Mouse (Mus musculus) cerebellum, adult 2 months (tissue): ENCODE results near the gene Batf2. TPM values are rescaled to one million over a fixed set of nuclear protein-coding genes. Genes with fewer than 3 reads are reported as not detected.

Source experiments
- DNase-seq, 2 experiments: peaks; one replicate each; pipeline ENCODE4 v3.0.0; 2021
- H3K27ac ChIP-seq: fragments of 200-500 bp; 2 replicates; pipeline ENCODE4 v1.5.1; 2012; ENCODE audit warnings: low read length, control low read depth, inconsistent platforms; ENCODE audit not compliant: insufficient read depth
- H3K27me3 ChIP-seq: fragments of 200-500 bp; 2 replicates; pipeline ENCODE4 v1.6.1; 2012; ENCODE audit warnings: inconsistent platforms, mild to moderate bottlenecking, low read length, moderate library complexity; ENCODE audit not compliant: control insufficient read depth, insufficient read depth
- H3K4me1 ChIP-seq: fragments of 200-500 bp; 2 replicates; pipeline ENCODE4 v1.6.1; 2011; ENCODE audit warnings: low read length; ENCODE audit not compliant: control insufficient read depth, insufficient read depth
- H3K4me3 ChIP-seq: fragments of 200-500 bp; replicated peaks from 2 replicates; pipeline ENCODE3; 2011; ENCODE audit warnings: mild to moderate bottlenecking, low read depth, low read length, control low read depth; ENCODE audit not compliant: insufficient read depth
- CTCF ChIP-seq: fragments of 200-500 bp; IDR thresholded peaks from 2 replicates; pipeline ENCODE4 v1.5.1; 2011; ENCODE audit warnings: low read depth, mild to moderate bottlenecking, control low read depth, low read length, moderate library complexity, borderline replicate concordance; ENCODE audit not compliant: insufficient read depth
- POLR2A ChIP-seq: fragments of 200-500 bp; IDR thresholded peaks from 2 replicates; pipeline ENCODE4 v1.6.1; 2011; ENCODE audit warnings: low read length, control low read depth, borderline replicate concordance; ENCODE audit not compliant: insufficient read depth
- WGBS: fragments of 180-500 bp; shearing (Covaris S2); methylation state at CpG from one replicate; pipeline ENCODE4 v1.1.7; 2018; 5-methylcytosine and 5-hydroxymethylcytosine counted together
- polyA plus RNA-seq: library from polyadenylated mRNA; depleted of rRNA; stranded (reverse); fragments of >200 nt; gene quantifications from 2 replicates; pipeline ENCODE4 v1.2.3, GENCODE M21; 2012

Batf2 gene
- polyA plus RNA-seq, 1 experiment, result 0.54 TPM

- no peak for DNase-seq
- H3K27me3 ChIP-seq, result no peaks in the 10 kb centered on the region
- H3K4me1 ChIP-seq, result peaks cover 8% of the 10 kb centered on the region
- peak overlapping the region; percentile 87 for H3K27ac ChIP-seq
- 2% methylated on average over 16 of the region's 16 CpGs for WGBS
- peak overlapping the region; percentile 89 for H3K4me3 ChIP-seq
- no peak for TF ChIP-seq CTCF
- no peak for TF ChIP-seq POLR2A
These were observed 457 bp upstream of the Batf2 start for GRCm38 (mm10) chr19:6140374-6140677.

GRCm38 (mm10) chr19:6141394-6141749, 589 bp downstream of the Batf2 start, which contains the start of gene Arl2:
Arl2 (minus strand) TSS chr19:6141548.
- H3K4me1 ChIP-seq, result peaks cover 8% of the 10 kb centered on the region
- no peaks in the 10 kb centered on the region for H3K27me3 ChIP-seq
- peak within 1 kb of the TSS; percentile 94 for H3K27ac ChIP-seq
- under 1% methylated on average over 15 of the region's 15 CpGs for WGBS
- peak within 1 kb of the TSS; percentile 89 for H3K4me3 ChIP-seq
- DNase-seq, result peak; percentile 84 to 88
- TF ChIP-seq CTCF (peak; percentile 68), POLR2A (0 out of 2 replicates have a peak, but pooled peaks have one; percentile 2)

GRCm38 (mm10) chr19:6144842-6145241, 4.1 kb downstream of the Batf2 start:
- peak; percentile 25; the same call in 1 of the 2 replicates for TF ChIP-seq CTCF
- no peak for TF ChIP-seq POLR2A
- H3K27me3 ChIP-seq, result no peaks in the 10 kb centered on the region

DNA sequence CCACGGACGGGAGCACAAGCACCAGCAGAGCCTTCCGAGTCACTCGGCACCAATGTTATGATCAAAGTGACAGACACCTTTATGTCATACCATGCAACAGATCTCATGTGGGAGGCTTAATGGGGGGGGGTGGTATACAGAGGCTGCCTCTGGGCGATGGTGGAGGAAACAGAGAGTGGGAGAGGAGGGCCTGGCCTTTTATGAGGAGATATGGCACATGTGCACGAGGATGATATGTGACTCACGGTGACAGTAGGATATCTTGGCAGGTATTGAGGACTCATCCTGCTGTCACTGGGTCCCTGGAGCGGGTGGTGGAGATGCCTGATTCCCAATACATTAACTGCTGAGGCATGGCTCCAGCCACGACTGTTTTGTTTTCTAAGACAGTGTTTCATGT, 14.4 kb downstream of the Batf2 start:
- Histone ChIP-seq H3K27ac (no peak overlapping the region), H3K27me3 (no peaks in the 10 kb centered on the region), H3K4me1 (peaks cover 21% of the 10 kb centered on the region), H3K4me3 (no peak overlapping the region)
- DNase-seq, result no peak
- TF ChIP-seq CTCF (no peak), POLR2A (no peak)
- 56% methylated on average over 9 of the region's 9 CpGs for WGBS

More at GRCm38 (mm10) chr19:6144842-6145241, 4.1 kb downstream of the Batf2 start:
- no peak for DNase-seq
- H3K4me3 ChIP-seq, result no peak overlapping the region
- 55% methylated on average over 5 of the region's 5 CpGs for WGBS
- H3K4me1 ChIP-seq, result peaks cover 1% of the 10 kb centered on the region; the same call in 1 of the 2 replicates
- no peak overlapping the region for H3K27ac ChIP-seq

DNA sequence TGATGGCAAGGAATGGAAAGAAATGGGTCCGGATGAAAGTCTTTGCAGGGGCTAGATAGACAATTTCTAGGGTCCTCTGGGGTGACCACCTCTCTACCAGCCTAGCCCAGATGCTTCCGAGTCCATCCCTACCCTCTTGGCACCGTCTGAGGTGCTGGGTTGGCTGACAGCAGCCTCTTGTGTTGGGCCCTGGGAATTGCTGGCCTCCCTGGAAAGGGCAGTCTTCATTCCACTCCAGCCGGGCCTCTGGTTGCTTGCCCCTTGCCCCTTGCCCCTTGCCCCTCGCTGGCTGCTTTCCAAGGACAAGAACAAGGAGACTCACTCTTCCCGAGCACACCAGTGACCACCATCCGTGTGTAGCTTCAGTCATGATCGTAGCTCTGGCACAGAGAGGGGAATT, 15.6 kb downstream of the Batf2 start:
- TF ChIP-seq CTCF (no peak), POLR2A (no peak)
- H3K4me3 ChIP-seq, result no peak overlapping the region
- WGBS, result 68% methylated on average over 8 of the region's 8 CpGs
- peaks cover 21% of the 10 kb centered on the region for H3K4me1 ChIP-seq
- no peak for DNase-seq
- no peak overlapping the region for H3K27ac ChIP-seq
- no peaks in the 10 kb centered on the region for H3K27me3 ChIP-seq

DNA sequence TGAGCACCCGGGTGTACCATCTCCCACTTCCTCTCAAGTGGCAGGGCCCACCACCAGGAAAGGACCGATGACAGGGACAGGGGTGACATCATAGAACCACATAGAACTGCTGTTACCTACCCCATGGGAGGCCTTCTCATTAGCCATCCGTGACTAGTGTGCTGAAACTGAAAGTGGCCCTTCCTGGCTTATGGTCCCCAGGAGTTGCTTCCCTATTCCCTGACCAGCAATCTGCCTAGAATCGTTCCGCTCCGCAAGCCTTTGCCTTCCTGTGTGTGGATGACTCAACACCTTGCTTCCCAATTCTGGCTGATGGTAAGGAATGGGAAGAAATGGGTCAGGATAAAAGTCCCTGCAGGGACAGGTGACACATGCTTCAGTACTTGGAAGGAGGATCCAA, 16.4 kb downstream of the Batf2 start:
- H3K4me1 ChIP-seq, result peaks cover 21% of the 10 kb centered on the region
- TF ChIP-seq POLR2A (no peak), CTCF (no peak)
- no peak overlapping the region for H3K4me3 ChIP-seq
- peak overlapping the region; percentile 21 for H3K27ac ChIP-seq
- H3K27me3 ChIP-seq, result no peaks in the 10 kb centered on the region
- WGBS, result 22% methylated on average over 6 of the region's 6 CpGs
- DNase-seq, result peak; percentile 56 to 72

DNA sequence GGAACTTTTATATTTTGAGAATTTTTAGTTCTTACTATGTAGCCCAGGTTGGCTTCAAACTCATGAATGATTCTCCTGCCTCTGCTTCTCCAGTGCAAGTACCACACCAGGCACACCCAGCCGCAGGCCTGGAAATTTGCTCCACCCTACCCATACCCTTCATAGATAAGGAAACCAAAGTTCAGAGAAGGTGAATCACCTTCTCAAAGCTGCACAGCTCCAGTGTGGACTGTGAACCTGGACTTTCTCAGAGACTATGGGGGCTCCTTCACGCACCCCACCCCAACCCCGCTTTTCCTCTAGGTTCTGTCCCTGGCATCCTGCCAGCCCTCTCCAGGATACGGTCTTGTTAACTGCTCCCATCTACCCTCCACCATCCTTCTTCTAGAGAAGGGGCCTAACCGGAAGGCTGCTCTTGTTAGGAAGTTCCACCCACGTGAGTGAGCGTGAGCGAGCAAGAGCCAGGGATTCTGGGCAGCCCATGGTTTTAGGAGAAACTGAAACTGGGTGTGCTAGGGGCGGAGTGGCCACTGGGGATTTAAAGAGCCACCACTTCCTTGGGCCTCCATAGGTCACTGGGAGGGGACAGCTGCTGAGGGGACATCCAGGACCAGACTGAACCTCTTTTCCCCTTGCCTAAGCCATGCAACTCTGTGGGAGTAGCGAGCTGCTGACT, 23.2 kb downstream of the Batf2 start:
- TF ChIP-seq CTCF, result no peak
- TF ChIP-seq POLR2A, result no peak
- no peak for DNase-seq

GRCm38 (mm10) chr19:6166750-6167149, 26.0 kb downstream of the Batf2 start:
- DNase-seq, result no peak
- no peaks in the 10 kb centered on the region for H3K27me3 ChIP-seq
- H3K4me1 ChIP-seq, result no peaks in the 10 kb centered on the region
- H3K27ac ChIP-seq, result no peak overlapping the region
- TF ChIP-seq CTCF, result no peak
- TF ChIP-seq POLR2A, result no peak
- no peak overlapping the region for H3K4me3 ChIP-seq
- 54% methylated on average over 4 of the region's 4 CpGs for WGBS

More for the DNA sequence above, 23.2 kb downstream of the Batf2 start:
- H3K27ac ChIP-seq, result no peak overlapping the region
- peaks cover 4% of the 10 kb centered on the region for H3K4me1 ChIP-seq
- 64% methylated on average over 10 of the region's 10 CpGs for WGBS
- H3K27me3 ChIP-seq, result no peaks in the 10 kb centered on the region
- no peak overlapping the region for H3K4me3 ChIP-seq
